ENCODE assay signal across 19 mouse cellular contexts in the genomic region with DNA sequence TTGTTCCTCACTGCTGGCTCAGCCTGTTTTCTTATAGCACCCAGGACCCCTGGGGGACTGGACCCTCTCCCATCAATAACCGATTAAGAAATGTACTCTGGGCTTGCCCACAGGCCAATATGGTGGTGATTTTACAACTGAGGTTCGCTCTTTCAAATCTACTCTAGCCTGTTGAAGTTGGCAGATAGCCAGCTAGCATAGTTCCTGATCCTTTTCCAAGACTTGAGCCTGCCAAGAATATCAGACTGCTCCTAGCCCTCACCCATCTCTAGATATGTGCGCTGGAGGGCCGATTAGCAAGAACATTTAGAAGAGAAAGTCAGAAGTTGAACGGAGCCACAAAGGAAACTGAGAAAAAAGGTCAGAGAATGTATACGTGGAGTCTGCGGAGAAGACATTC. TPM values are rescaled to one million over a fixed set of nuclear protein-coding genes. Genes with fewer than 3 reads are reported as not detected.
DNase-seq lines count a peak whose midpoint lies in the region.
"Had no signal": no experiment of that assay in that cellular context is flagged by ENCODE, and none has a peak within 500 bp of the region (broad histone marks: within the 10 kb centered on the region; RNA-seq: fewer than 3 reads in every experiment).

No protein-coding gene starts in this region.

- H3K4me3 ChIP-seq in midbrain, embryonic 10.5 days, result no peak overlapping the region
- H3K4me3 ChIP-seq: limb, embryonic 10.5 days; liver, embryonic 13.5 days; midbrain, embryonic 15.5 days had no signal

- peaks cover 81% of the 10 kb centered on the region for H3K9me3 ChIP-seq in midbrain, embryonic 10.5 days (replicated peaks)

- WGBS in midbrain, embryonic 10.5 days, result 87% methylated on average over 7 of the region's 7 CpGs

- H3K36me3 ChIP-seq in midbrain, embryonic 10.5 days, result no peaks in the 10 kb centered on the region
- H3K36me3 ChIP-seq: limb, embryonic 10.5 days; liver, embryonic 13.5 days; midbrain, embryonic 15.5 days had no signal

- peak; percentile 48 for DNase-seq in heart, postnatal 4 days
- no peak for DNase-seq in heart, postnatal 25 days (ENCODE audit: low spot score)
- DNase-seq in ovary, postnatal 14 days (ENCODE audit: low spot score), result peak; percentile 5
- no peak for DNase-seq in ovary, postnatal 36 days (ENCODE audit: low spot score)
- DNase-seq in cerebellum, adult 9-11 months, result peak; percentile 33
- peak; percentile 46 to 55 for DNase-seq in kidney, postnatal 36 days
- no peak for DNase-seq in embryo, embryonic 11 days
- no peak for DNase-seq in midbrain, embryonic 10.5 days (ENCODE audit: low spot score)
- DNase-seq: adrenal gland, postnatal 25 days; gastrocnemius, postnatal 14 days; liver, embryonic 13.5 days had no signal

- no peaks in the 10 kb centered on the region for H3K27me3 ChIP-seq in midbrain, embryonic 10.5 days (ENCODE audit: low read depth, poor library complexity, severe bottlenecking)
- H3K27me3 ChIP-seq: liver, embryonic 13.5 days; midbrain, embryonic 15.5 days had no signal

- intact Hi-C loops in heart, postnatal 25 days (cut with DNase I), result loop anchor here (10.0 kb wide), 1 partner anchor 1526 kb away; the partner anchor contains the start of gene Psg20

- no peak overlapping the region for H3K27ac ChIP-seq in midbrain, embryonic 10.5 days (replicated peaks)
- H3K27ac ChIP-seq: kidney, postnatal 0 days; limb, embryonic 10.5 days; liver, embryonic 13.5 days; midbrain, embryonic 15.5 days had no signal

- H3K4me1 ChIP-seq in midbrain, embryonic 10.5 days, result no peaks in the 10 kb centered on the region
- H3K4me1 ChIP-seq: limb, embryonic 10.5 days; liver, embryonic 13.5 days; midbrain, embryonic 15.5 days had no signal

RNA-seq across cellular contexts. Expression of gene Ceacam3, which starts 8.9 kb away (rescaled TPM):
- not detected for total RNA-seq in heart, postnatal 4 days (2021)
- not detected for total RNA-seq in heart, postnatal 25 days (2021)
- polyA plus RNA-seq in midbrain, embryonic 10.5 days (2016; fragmentation: Nextera tagmentation; extraction: Ambion mirVana), result not detected in 2 replicates
- total RNA-seq: adrenal gland, postnatal 25 days; gastrocnemius, postnatal 14 days; layer of hippocampus, postnatal 25 days; MEL had no signal
- polyA plus RNA-seq: CD4-positive, CD25-positive, alpha-beta regulatory T cell, adult 4 months; heart, embryonic 16.5 days; hindbrain, embryonic 16.5 days; kidney, postnatal 0 days; limb, embryonic 10.5 days; liver, embryonic 13.5 days; midbrain, embryonic 15.5 days had no signal

RNA-seq across cellular contexts. Expression of gene Psg29, which starts 44.3 kb away (rescaled TPM):
- not detected for total RNA-seq in heart, postnatal 4 days (2021)
- not detected for total RNA-seq in heart, postnatal 25 days (2021)
- polyA plus RNA-seq in midbrain, embryonic 10.5 days (2016; fragmentation: Nextera tagmentation; extraction: Ambion mirVana), result not detected in 2 replicates
- total RNA-seq: adrenal gland, postnatal 25 days; gastrocnemius, postnatal 14 days; MEL had no signal
- polyA plus RNA-seq: CD4-positive, CD25-positive, alpha-beta regulatory T cell, adult 4 months; heart, embryonic 16.5 days; hindbrain, embryonic 16.5 days; kidney, postnatal 0 days; limb, embryonic 10.5 days; liver, embryonic 13.5 days; midbrain, embryonic 15.5 days had no signal

Comparison
In these comparisons a context has a peak if more than half of its experiments do, and no peak if none do; other contexts are left out.
1. DNase-seq: peak in heart, postnatal 4 days (single experiment), ovary, postnatal 14 days (single experiment), cerebellum, adult 9-11 months (single experiment) and kidney, postnatal 36 days (2 of 2); none in heart, postnatal 25 days (single experiment), ovary, postnatal 36 days (single experiment), embryo, embryonic 11 days (single experiment) and midbrain, embryonic 10.5 days (single experiment).